ENCODE assay signal across 34 mouse cellular contexts in genomic region chr14:41146922-41147321, GRCm38 (mm10). TPM values are rescaled to one million over a fixed set of nuclear protein-coding genes. Genes with fewer than 3 reads are reported as not detected.
DNase-seq lines count a peak whose midpoint lies in the region; ATAC-seq and TF ChIP-seq lines count a peak whose summit lies in the region.
"Had no signal": no experiment of that assay in that cellular context is flagged by ENCODE, and none has a peak within 500 bp of the region (broad histone marks: within the 10 kb centered on the region; RNA-seq: fewer than 3 reads in every experiment).

No protein-coding gene starts in this region.

- TF ChIP-seq CTCF in lung, adult 2 months (IDR thresholded peaks at IDR 0.05; ENCODE audit: insufficient read depth, low read length): no peak
- TF ChIP-seq CTCF in liver, postnatal 0 days (IDR thresholded peaks at IDR 0.05; ENCODE audit: low read depth): no peak

- TF ChIP-seq EP300 in liver, postnatal 0 days (IDR thresholded peaks at IDR 0.05; ENCODE audit: low read depth): no peak

- peaks cover 2% of the 10 kb centered on the region; the same call in 1 of the 2 replicates for H3K4me1 ChIP-seq in lung, adult 2 months (ENCODE audit: control insufficient read depth, insufficient read depth, low read length)
- no peaks in the 10 kb centered on the region; the same call in 1 of the 2 replicates for H3K4me1 ChIP-seq in lung, embryonic 15.5 days
- H3K4me1 ChIP-seq in liver, postnatal 0 days (ENCODE audit: insufficient read depth): no peaks in the 10 kb centered on the region
- H3K4me1 ChIP-seq: embryonic facial prominence, embryonic 12.5 days; embryonic facial prominence, embryonic 15.5 days; hindbrain, embryonic 10.5 days; hindbrain, embryonic 13.5 days had no signal

- ATAC-seq in lung, embryonic 15.5 days (ENCODE audit: borderline replicate concordance, extremely low read depth, low FRiP score, low TSS enrichment): 0 out of 2 replicates have a peak, but pooled peaks have one; percentile 39
- no peak for ATAC-seq in liver, postnatal 0 days
- no peak for ATAC-seq in megakaryocyte, adult 5-6 weeks (ENCODE audit: poor library complexity, severe bottlenecking)
- ATAC-seq: forebrain, embryonic 14.5 days; forebrain, postnatal 0 days; hindbrain, embryonic 16.5 days; Patski had no signal

- 58% methylated on average over 3 of the region's 3 CpGs for WGBS in lung, adult 2 months
- 48% methylated on average over 3 of the region's 3 CpGs for WGBS in lung, embryonic 15.5 days
- 68% methylated on average over 3 of the region's 3 CpGs for WGBS in liver, postnatal 0 days (ENCODE audit: insufficient replicate concordance)

- H3K27ac ChIP-seq in lung, embryonic 15.5 days: peak overlapping the region; percentile 74
- no peak overlapping the region for H3K27ac ChIP-seq in liver, postnatal 0 days (ENCODE audit: low read depth)
- H3K27ac ChIP-seq: embryonic facial prominence, embryonic 12.5 days; embryonic facial prominence, embryonic 15.5 days; gastrocnemius, adult 2 months; hindbrain, embryonic 10.5 days; hindbrain, embryonic 13.5 days had no signal

- no peaks in the 10 kb centered on the region for H3K36me3 ChIP-seq in lung, embryonic 15.5 days
- no peaks in the 10 kb centered on the region for H3K36me3 ChIP-seq in liver, postnatal 0 days (replicated peaks; ENCODE audit: insufficient read depth, low read length)
- H3K36me3 ChIP-seq: embryonic facial prominence, embryonic 12.5 days; embryonic facial prominence, embryonic 15.5 days; G1E; hindbrain, embryonic 10.5 days; hindbrain, embryonic 13.5 days had no signal

- no peaks in the 10 kb centered on the region for H3K9me3 ChIP-seq in lung, embryonic 15.5 days
- H3K9me3 ChIP-seq in liver, postnatal 0 days (ENCODE audit: low read length): no peaks in the 10 kb centered on the region
- H3K9me3 ChIP-seq: embryonic facial prominence, embryonic 12.5 days; embryonic facial prominence, embryonic 15.5 days; G1E; hindbrain, embryonic 10.5 days; hindbrain, embryonic 13.5 days had no signal

- H3K4me3 ChIP-seq in lung, adult 2 months (replicated peaks; ENCODE audit: extremely low read depth, low read depth, low read length): no peak overlapping the region
- no peak overlapping the region for H3K4me3 ChIP-seq in lung, embryonic 15.5 days
- no peak overlapping the region for H3K4me3 ChIP-seq in liver, postnatal 0 days (ENCODE audit: low read depth, low read length)
- H3K4me3 ChIP-seq: embryonic facial prominence, embryonic 12.5 days; embryonic facial prominence, embryonic 15.5 days; gastrocnemius, adult 2 months; hindbrain, embryonic 10.5 days; hindbrain, embryonic 13.5 days had no signal

- no peak overlapping the region for H3K9ac ChIP-seq in lung, embryonic 15.5 days
- H3K9ac ChIP-seq in liver, postnatal 0 days (replicated peaks): no peak overlapping the region
- H3K9ac ChIP-seq: embryonic facial prominence, embryonic 12.5 days; embryonic facial prominence, embryonic 15.5 days; forebrain, postnatal 0 days; hindbrain, embryonic 13.5 days had no signal

- no peaks in the 10 kb centered on the region for H3K27me3 ChIP-seq in lung, embryonic 15.5 days
- no peaks in the 10 kb centered on the region for H3K27me3 ChIP-seq in liver, postnatal 0 days (ENCODE audit: insufficient read depth, low read length)
- H3K27me3 ChIP-seq: CH12.LX; embryonic facial prominence, embryonic 12.5 days; embryonic facial prominence, embryonic 15.5 days; hindbrain, embryonic 13.5 days had no signal

- peak; percentile 27 for DNase-seq in lung, adult 2 months
- peak; percentile 16 for DNase-seq in lung, postnatal 10 days
- no peak for DNase-seq in ovary, postnatal 36 days (ENCODE audit: low spot score)
- no peak for DNase-seq in liver, postnatal 0 days
- DNase-seq: adrenal gland, postnatal 14 days; B cell, adult 2 months; cerebellum, adult 11 months; cerebellum, adult 2 months; cerebellum, adult 9-11 months; forebrain, postnatal 0 days; gastrocnemius, adult 2 months; gastrocnemius, postnatal 14 days; heart, postnatal 36 days had no signal

- no peak for TF ChIP-seq POLR2A in lung, adult 2 months (IDR thresholded peaks at IDR 0.05; ENCODE audit: borderline replicate concordance, extremely low read depth, low read depth, low read length)

- no peak overlapping the region for H3K4me2 ChIP-seq in lung, embryonic 15.5 days
- no peak overlapping the region for H3K4me2 ChIP-seq in liver, postnatal 0 days (ENCODE audit: low read depth, low read length)
- H3K4me2 ChIP-seq: embryonic facial prominence, embryonic 12.5 days; embryonic facial prominence, embryonic 15.5 days; heart, embryonic 11.5 days; hindbrain, embryonic 13.5 days had no signal

RNA-seq across cellular contexts. Expression of gene Mbl1, which starts 4.3 kb away (rescaled TPM):
- polyA plus RNA-seq in lung, adult 2 months (2012; rRNA removed): 0.66 and 0.67 TPM in 2 replicates
- polyA plus RNA-seq in lung, embryonic 15.5 days (2015; fragmentation: Nextera tagmentation; extraction: Ambion mirVana): 0.31 TPM in 2 replicates
- 66.5 and 67.0 TPM in 2 replicates for polyA plus RNA-seq in liver, postnatal 0 days (2015; fragmentation: Nextera tagmentation; extraction: Ambion mirVana)
- not detected in 2 replicates for total RNA-seq in megakaryocyte, adult 5-6 weeks (2015)
- not detected in 2 replicates for total RNA-seq in megakaryocyte, adult 5-6 weeks (2017)
- total RNA-seq: adrenal gland, adult 18-20 months; CH12.LX; common myeloid progenitor, adult 5-6 weeks; forebrain, postnatal 0 days; gastrocnemius, adult 2 months; gastrocnemius, postnatal 14 days; heart, adult 8-10 months; heart, postnatal 36 days had no signal
- polyA plus RNA-seq: cerebellum, adult 2 months; embryonic facial prominence, embryonic 12.5 days; embryonic facial prominence, embryonic 15.5 days; forebrain, embryonic 11.5 days; forebrain, embryonic 14.5 days; forebrain, postnatal 0 days; frontal cortex, adult 2 months; G1E; heart, embryonic 11.5 days; heart, embryonic 14.5 days; heart, postnatal 0 days; hindbrain, embryonic 10.5 days; hindbrain, embryonic 13.5 days; hindbrain, embryonic 16.5 days; Patski had no signal

RNA-seq across cellular contexts. Expression of gene Sftpa1, which starts 15.3 kb away (rescaled TPM):
- polyA plus RNA-seq in lung, adult 2 months (2012; rRNA removed): 1,111 and 1,268 TPM in 2 replicates
- 73.7 and 99.1 TPM in 2 replicates for polyA plus RNA-seq in lung, embryonic 15.5 days (2015; fragmentation: Nextera tagmentation; extraction: Ambion mirVana)
- polyA plus RNA-seq in liver, postnatal 0 days (2015; fragmentation: Nextera tagmentation; extraction: Ambion mirVana): 0.33 and 1.3 TPM in 2 replicates
- not detected in 2 replicates for total RNA-seq in megakaryocyte, adult 5-6 weeks (2015)
- not detected in 2 replicates for total RNA-seq in megakaryocyte, adult 5-6 weeks (2017)
- total RNA-seq: CH12.LX; common myeloid progenitor, adult 5-6 weeks; forebrain, postnatal 0 days; gastrocnemius, adult 2 months; gastrocnemius, postnatal 14 days; heart, postnatal 36 days had no signal
- polyA plus RNA-seq: cerebellum, adult 2 months; embryonic facial prominence, embryonic 12.5 days; embryonic facial prominence, embryonic 15.5 days; forebrain, embryonic 11.5 days; forebrain, embryonic 14.5 days; forebrain, postnatal 0 days; frontal cortex, adult 2 months; G1E; hindbrain, embryonic 10.5 days; hindbrain, embryonic 13.5 days; hindbrain, embryonic 16.5 days; Patski had no signal

RNA-seq across cellular contexts. Expression of gene Sftpd, which starts 38.0 kb away (rescaled TPM):
- polyA plus RNA-seq in lung, adult 2 months (2012; rRNA removed): 235 and 279 TPM in 2 replicates
- polyA plus RNA-seq in lung, embryonic 15.5 days (2015; fragmentation: Nextera tagmentation; extraction: Ambion mirVana): 0.62 and 1.0 TPM in 2 replicates
- polyA plus RNA-seq in liver, postnatal 0 days (2015; fragmentation: Nextera tagmentation; extraction: Ambion mirVana): 1.9 and 2.0 TPM in 2 replicates
- total RNA-seq in megakaryocyte, adult 5-6 weeks (2015): not detected in 2 replicates
- not detected in 2 replicates for total RNA-seq in megakaryocyte, adult 5-6 weeks (2017)
- total RNA-seq: adrenal gland, adult 18-20 months; adrenal gland, postnatal 14 days; adrenal gland, postnatal 4 days; CH12.LX; common myeloid progenitor, adult 5-6 weeks; forebrain, postnatal 0 days; gastrocnemius, adult 2 months; gastrocnemius, postnatal 14 days; gastrocnemius, postnatal 4 days; heart, adult 8-10 months; heart, postnatal 36 days had no signal
- polyA plus RNA-seq: cerebellum, adult 2 months; embryonic facial prominence, embryonic 12.5 days; forebrain, embryonic 11.5 days; forebrain, embryonic 14.5 days; forebrain, postnatal 0 days; frontal cortex, adult 2 months; G1E; heart, embryonic 11.5 days; heart, embryonic 14.5 days; hindbrain, embryonic 10.5 days; hindbrain, embryonic 13.5 days; hindbrain, embryonic 16.5 days; Patski had no signal

RNA-seq across cellular contexts. Expression of gene Mat1a, which starts 42.1 kb away (rescaled TPM):
- 3.5 and 6.0 TPM in 2 replicates for polyA plus RNA-seq in lung, adult 2 months (2012; rRNA removed)
- polyA plus RNA-seq in lung, embryonic 15.5 days (2015; fragmentation: Nextera tagmentation; extraction: Ambion mirVana): 5.0 and 5.3 TPM in 2 replicates
- 1,129 and 1,137 TPM in 2 replicates for polyA plus RNA-seq in liver, postnatal 0 days (2015; fragmentation: Nextera tagmentation; extraction: Ambion mirVana)
- not detected in 2 replicates for total RNA-seq in megakaryocyte, adult 5-6 weeks (2015)
- total RNA-seq in megakaryocyte, adult 5-6 weeks (2017): not detected in 2 replicates
- total RNA-seq: CH12.LX; common myeloid progenitor, adult 5-6 weeks; forebrain, postnatal 0 days; gastrocnemius, adult 2 months; gastrocnemius, postnatal 14 days; heart, postnatal 36 days had no signal
- polyA plus RNA-seq: cerebellum, adult 2 months; embryonic facial prominence, embryonic 12.5 days; embryonic facial prominence, embryonic 15.5 days; forebrain, embryonic 11.5 days; forebrain, embryonic 14.5 days; forebrain, postnatal 0 days; G1E; hindbrain, embryonic 10.5 days; hindbrain, embryonic 13.5 days; hindbrain, embryonic 16.5 days; Patski had no signal

Comparison
In these comparisons a context has a peak if more than half of its experiments do, and no peak if none do; other contexts are left out.
1. RNA of gene Sftpd, which starts 38.0 kb away (polyA plus RNA-seq): 235 to 279 TPM in lung, adult 2 months; 1.9 to 2.0 TPM in liver, postnatal 0 days and 0.62 to 1.0 TPM in lung, embryonic 15.5 days; every median in the first group is over 10 times any median in the second.
2. DNase-seq: peak in lung, adult 2 months (single experiment) and lung, postnatal 10 days (single experiment); none in ovary, postnatal 36 days (single experiment) and liver, postnatal 0 days (single experiment).
3. RNA of gene Mbl1, which starts 4.3 kb away (polyA plus RNA-seq): 66.5 to 67.0 TPM in liver, postnatal 0 days; 0.66 to 0.67 TPM in lung, adult 2 months and 0.31 TPM in lung, embryonic 15.5 days; every median in the first group is over 10 times any median in the second.
4. RNA of gene Sftpa1, which starts 15.3 kb away (polyA plus RNA-seq): 1,111 to 1,268 TPM in lung, adult 2 months and 73.7 to 99.1 TPM in lung, embryonic 15.5 days; 0.33 to 1.3 TPM in liver, postnatal 0 days; every median in the first group is over 10 times any median in the second.